Mouse (Mus musculus) urinary bladder, adult 18-20 months (tissue): ENCODE data around the gene Gm5591.
"Not testable (repeated sequence)": the region's sequence is repeated elsewhere in the genome, so short reads cannot be mapped to it uniquely, and the experiment has no call there.

ENCODE experiments used
- DNase-seq, 2 experiments: peaks; one replicate each; pipeline ENCODE4 v3.0.0; 2022; ENCODE audit warnings: low spot score in 2 of 2, mixed read lengths in 2 of 2

Gm5591 gene

GRCm38 (mm10) chr7:38528093-38528492 lies at the start of gene Gm5591:
Gene Gm5591, minus strand, starts transcription at chr7:38528193.
- DNase-seq = not testable (repeated sequence)

- not testable (repeated sequence) for DNase-seq
Observed at GRCm38 (mm10) chr7:38488468-38488867, 39.5 kb downstream of the Gm5591 start.
